Mouse (Mus musculus) C2C12 (cell line): ENCODE measurements at regions not wholly inside any gene's neighbourhood (a gene's known extent, or its start where the extent isn't known, plus 50 kb on each side); places are given as distances from the start of the nearest gene placed in this dataset.

ENCODE experiments used
- CTCF ChIP-seq: IDR thresholded peaks from one replicate; pipeline ENCODE4 v1.5.1; 2011; ENCODE audit not compliant: control insufficient read depth, insufficient read depth, insufficient read length
- MYOD1 ChIP-seq: IDR thresholded peaks from one replicate; pipeline ENCODE4 v1.6.1; 2011; ENCODE audit warnings: low read depth; ENCODE audit not compliant: control insufficient read depth, insufficient read length
- MYOG ChIP-seq: IDR thresholded peaks from one replicate; pipeline ENCODE4 v1.6.1; 2011; ENCODE audit not compliant: control insufficient read depth, insufficient read length; ENCODE audit errors: extremely low read depth

DNA sequence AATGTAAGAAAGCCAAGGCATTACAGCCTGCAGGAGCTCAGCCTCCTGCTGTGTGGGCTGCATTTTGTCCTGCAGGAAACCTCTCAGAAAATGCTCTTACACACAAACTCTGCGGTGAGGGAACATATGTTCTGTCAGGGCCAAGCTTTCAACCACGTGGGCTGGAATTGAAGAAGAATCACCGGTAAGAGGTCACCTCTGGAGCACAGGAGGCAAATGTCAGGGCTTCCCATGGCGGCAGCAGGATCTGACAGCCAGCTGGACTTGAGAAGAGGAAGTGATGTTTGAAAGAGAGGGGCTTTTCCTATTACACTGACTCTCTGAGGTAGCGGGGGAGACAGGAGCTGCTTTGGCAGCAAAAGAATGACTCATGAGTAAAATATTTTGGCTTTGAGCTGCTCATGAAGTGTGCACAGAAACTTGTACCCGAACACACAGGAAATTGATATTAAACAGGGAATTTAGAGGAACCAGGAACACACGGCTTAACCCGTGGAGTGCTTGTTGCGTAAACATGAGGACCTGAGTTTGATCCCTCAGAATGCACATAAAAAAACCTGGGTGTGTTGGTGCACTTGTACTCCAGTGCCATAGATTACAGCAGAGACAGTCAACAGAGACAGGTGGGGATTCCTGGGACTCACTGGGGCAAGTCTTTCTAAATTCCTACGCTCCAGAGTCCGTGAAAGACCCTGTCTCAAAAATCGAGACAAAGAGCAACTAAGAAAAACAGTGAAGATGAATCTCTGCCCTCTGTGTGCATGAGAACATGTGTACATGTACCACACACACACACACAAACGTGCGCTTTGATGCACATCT is 848.1 kb upstream of the A1bg start:
- TF ChIP-seq CTCF (no peak), MYOD1 (no peak), MYOG (no peak)
